Mouse (Mus musculus) granulocyte monocyte progenitor cell, adult 5-6 weeks (primary cell): ENCODE measurements around the gene Ddx60. TPM values are rescaled to one million over a fixed set of nuclear protein-coding genes. Genes with fewer than 3 reads are reported as not detected.

Experiments used
- ATAC-seq: replicated peaks from 2 replicates; pipeline ENCODE4 v1.8.0; 2016; ENCODE audit warnings: mild to moderate bottlenecking, moderate TSS enrichment, inconsistent platforms; ENCODE audit not compliant: poor library complexity, severe bottlenecking
- total RNA-seq, 2 experiments: library from RNA; stranded (forward) in 1 of 2; stranded (reverse) in 1 of 2; fragments of 200-712, 200-1000 nt in 1 of 2; fragments of >200 nt in 1 of 2; fragmentation: Nextera tagmentation in 1 of 2; gene quantifications; 2 replicates each; pipeline ENCODE4 v1.2.3; 2014 to 2017

Gene Ddx60
- total RNA-seq, 2 experiments from 2014 or later, result 0.82 to 4.7 TPM

DNA sequence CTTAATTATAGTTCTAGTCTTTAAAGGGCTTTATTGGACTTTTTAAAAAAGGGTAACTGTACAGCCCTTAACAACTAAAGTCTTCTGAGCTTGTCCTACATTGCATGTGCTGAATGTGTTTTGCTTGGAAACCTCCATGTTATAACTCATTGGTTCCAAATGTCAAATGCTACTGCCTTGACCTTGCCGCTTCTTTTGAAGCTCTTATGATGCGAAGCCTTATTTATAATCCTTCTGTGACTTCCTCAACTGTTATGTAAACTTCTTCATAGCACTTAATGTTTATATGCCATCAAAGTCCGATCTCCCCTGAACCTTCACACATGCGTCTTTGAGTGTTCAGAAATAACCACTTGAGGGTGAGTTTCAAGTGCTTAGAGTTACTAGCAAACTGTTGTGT, 57.1 kb downstream of the Ddx60 start:
- ATAC-seq, result no peak

DNA sequence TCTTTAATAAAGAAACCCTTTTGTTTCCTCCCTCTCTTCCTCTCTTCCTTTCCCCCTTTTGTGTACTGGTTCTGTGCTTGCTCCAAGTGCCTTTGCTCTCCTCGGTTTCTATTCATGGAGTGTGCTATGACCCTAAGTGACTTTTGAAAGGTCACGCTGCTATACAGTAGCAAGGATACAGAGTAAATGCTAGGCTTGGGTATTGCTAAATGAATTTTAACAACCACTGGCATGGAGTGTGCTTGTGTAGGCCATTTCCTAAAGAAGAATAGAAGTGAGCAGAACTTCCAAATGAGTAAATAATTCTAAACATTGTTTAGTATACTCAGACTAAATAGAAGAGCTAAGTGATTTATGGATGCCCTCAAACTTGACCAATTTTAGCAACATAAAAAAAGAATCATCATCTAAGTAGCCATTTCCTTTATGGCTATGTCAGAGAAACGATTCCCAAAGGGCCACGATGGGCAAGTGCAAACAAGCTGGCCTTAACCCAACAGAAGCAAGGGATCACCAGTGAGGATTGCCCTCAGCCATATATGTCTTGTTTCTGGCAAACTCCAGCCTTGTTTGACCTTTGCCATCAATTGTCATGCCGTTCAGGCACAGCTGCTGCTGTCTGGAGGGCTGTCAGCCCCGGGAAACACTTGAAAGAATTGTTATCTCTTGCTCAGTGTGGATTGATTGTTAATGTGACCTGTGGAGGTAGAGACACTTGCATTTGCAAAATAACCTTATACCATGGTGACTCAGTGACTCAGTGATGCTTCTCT, 58.0 kb downstream of the Ddx60 start:
- no peak for ATAC-seq

DNA sequence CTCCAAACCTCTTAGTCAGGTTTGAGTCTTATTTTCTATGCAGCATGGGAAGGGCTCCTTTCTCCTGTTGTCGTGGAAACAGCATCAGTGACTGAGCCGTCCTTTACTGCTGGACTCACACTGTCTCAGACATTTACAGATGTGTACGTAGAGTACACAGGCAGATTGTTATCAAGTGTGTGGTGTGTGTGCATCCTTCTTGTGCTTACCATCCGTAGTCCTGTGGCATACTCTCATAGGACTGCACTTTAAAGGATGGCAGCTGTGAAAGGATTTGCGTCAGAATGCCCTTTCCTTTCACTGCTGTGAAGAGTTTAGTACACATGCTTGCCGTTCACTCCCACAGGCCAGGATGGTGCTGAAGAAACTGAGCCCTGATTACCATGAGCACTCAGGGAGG, 61.6 kb downstream of the Ddx60 start:
- ATAC-seq, result no peak

DNA sequence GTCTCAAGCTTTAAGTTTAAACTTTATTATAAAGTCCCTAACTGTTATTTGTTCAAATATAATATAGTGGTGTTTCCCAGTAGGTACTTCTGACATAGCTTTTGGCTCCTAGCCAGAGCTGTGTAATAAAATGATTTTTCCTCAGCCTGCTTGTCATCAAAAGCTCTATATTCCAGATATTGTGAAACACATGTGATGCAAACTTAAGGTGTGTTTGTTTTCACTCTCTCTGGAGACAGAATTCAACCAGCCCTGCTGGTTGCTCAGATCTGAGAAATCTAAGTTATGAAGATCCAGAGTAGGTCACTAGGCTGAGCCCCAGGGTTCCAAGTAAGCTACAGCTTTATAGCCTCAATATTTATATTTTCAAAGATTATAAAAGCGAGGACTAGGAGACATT, 64.9 kb downstream of the Ddx60 start:
- no peak for ATAC-seq

DNA sequence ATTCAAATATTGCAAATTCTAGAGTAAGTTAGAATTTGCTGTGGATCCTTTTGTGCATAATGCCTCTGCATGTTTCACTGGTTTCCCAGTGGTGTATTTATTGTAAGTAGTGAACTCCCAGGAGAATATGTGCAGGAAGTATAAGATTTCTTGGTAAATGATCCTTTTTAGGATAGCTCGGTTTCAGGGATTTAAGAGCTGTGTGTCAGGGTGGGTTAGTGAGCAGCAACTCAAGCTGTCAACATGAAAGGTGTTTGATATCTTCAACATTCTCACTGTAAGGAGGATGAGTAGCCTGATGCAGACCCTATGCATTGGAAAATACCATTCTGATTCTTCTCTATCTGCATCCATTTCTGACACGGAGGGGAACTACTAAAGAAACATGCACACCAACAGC, 69.2 kb downstream of the Ddx60 start:
- ATAC-seq, result no peak

DNA sequence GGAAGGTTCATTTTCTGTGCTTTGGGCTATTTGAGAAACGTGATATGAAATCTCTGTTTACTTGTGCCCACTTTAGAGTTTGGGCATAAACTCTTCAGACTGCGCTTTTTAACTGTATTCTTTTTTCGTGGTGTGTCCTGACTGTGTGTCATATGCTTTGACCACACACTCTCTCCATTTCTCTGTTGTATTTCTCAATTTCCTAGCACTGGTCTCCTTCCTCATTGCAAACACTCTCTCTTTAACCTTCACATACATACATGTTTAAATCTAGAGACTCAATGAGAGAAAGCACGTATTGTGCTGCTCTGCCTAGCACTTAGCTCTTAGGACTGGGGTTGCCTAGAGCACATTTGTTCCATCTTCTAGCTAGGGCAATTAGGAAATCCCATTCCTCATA, 86.3 kb downstream of the Ddx60 start:
- peak; percentile 98 for ATAC-seq

DNA sequence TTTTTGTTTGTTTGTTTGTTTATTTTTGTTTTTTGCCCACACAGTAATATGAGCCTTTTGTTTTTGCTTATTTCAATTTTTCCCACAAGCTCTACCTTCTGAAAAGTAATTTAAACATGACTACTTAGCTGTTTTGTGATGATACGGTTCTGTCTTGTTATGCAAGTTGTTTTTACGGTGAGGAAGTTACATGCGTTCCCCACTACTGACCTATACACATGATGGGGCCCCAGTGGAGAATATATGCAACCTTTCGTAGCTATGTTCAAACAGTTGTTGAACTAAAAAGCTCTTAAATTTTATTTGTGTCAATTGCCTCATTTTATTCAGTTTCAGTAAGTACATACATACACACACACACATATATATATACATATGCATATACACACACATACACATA, 86.7 kb downstream of the Ddx60 start:
- peak; percentile 82 for ATAC-seq

DNA sequence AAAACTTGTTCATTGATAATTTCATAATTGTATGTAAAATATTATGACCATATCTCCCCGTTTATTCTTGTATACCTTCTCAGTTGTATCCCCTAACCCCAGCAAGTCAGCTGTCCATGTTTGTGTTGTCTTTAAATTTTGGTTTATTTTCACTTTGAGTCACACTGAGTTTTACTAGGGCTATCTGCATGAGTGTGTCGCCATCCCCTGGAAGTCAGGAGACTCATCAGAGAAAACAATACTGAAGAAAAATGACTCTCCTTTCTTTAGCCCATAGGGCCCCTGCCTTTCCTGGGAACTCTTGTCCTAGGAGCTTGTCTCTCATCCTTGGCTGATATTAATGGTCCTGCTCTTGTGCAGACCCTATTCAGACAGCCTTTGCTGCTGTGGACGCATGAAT, 106.5 kb downstream of the Ddx60 start:
- ATAC-seq, result 0 out of 2 replicates have a peak, but pooled peaks have one; percentile 20

DNA sequence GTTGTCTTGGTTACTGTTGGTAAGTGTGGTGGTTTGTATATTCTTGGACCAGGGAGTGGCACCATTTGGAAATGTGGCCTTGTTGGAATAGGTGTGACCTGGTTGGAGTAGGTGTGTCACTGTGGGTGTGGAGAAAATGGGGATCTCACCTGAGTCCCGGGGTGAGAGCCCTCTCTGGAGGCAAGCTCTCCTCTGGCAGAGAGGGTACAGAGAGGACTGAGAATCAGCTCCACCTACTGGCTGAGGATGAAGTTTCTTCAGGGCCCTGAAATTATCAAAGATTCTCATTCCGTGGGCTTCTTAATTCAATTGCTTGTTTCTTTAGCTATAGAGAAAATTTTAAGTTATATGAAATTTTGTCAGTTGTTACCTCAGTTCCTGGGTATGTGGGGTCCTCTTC, 118.9 kb downstream of the Ddx60 start:
- peak; percentile 63 for ATAC-seq

DNA sequence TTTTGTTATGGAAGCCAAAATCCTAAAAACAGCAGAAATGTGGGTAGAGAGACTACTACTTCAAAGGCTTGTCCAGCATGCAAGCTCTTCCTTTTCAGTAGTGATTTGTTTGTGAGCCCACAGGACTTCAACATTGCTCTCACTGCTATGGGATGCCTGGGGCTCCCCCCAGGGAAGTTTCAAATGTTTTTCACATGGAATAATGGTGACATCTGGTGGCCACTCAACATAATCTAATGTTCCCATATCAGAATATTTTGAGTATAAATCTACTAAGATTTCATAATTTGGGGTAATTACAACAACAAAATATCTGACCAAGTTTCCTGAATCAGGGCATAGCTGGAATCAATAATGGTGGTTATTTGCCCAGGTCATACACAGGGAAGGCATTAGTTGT, 132.5 kb downstream of the Ddx60 start:
- ATAC-seq, result peak; percentile 50; the same call in 1 of the 2 replicates

DNA sequence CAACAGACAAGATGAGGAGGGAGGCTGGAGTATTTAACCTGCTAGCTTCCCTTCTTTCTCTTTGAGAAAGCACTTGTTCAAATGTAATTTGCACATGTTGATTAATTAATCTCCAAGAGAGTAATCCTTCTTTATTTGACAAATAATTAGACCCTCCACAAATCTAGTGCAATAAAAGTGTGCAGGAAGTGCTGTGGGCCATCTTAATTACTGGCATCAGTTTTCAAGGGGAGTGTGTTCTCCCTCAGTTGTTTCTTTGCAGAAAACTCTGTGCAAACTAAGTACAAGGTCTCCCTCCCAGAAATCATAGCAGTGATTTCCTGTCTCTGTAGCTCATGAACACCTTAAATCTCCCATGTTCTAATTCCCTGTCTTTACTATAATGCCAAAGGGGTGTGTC, 140.4 kb downstream of the Ddx60 start:
- ATAC-seq, result no peak

DNA sequence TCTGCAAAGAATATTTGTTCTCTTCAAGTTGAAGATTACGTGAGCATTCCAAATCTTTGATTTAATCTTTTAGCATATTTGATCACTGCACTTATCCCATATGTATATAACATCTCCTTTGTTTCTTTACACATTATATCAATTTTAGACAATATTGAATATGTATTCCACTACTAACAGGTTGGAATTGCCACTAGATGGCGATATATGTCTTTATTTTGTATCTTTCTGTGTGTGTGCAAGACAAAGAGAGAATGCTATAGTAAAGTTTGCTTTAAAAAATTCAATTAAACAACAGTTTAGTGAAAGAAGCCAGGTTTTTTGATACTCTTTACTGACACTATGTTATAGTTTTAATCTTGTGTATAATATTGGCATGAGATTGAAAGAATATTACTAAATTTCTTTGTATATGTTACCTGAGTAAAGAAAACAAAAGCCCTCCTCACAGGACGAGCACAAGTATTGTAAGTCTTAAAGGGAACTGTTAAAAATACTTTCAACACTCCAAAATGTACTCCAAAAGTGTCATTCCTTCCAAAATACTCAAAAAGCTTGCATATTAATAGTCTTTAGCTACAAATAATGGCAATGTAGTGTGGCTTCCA, 152.4 kb downstream of the Ddx60 start:
- ATAC-seq, result no peak

DNA sequence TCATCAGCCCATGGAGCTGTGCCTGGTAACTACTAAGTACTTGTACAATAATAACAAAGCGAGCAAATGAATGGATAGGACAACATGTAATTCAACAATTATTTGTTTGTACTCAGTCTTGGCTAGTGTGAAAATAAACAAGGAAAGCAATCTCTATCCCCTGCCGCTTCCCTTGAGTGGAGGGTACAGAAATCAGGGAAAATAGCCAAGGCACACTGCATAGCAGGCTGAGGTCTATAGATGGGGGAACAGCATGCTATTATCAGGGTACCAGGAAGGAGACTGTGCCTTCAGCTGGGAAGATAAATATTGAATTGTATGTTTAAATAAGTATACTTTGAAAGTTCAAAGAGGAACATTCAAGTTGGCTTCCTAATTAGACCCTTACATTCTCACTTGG, 153.9 kb downstream of the Ddx60 start:
- ATAC-seq, result no peak

Other genes starting within 250 kb of the Ddx60 start
- gene Palld, start 25.4 kb upstream of the Ddx60 start, total RNA-seq (2014; fragmentation: Nextera tagmentation), result not detected in 2 replicates
- not detected in 2 replicates for gene Palld, start 25.4 kb upstream of the Ddx60 start, total RNA-seq (2017)
- not detected in 2 replicates for gene Anxa10, start 195.1 kb downstream of the Ddx60 start, total RNA-seq (2014; fragmentation: Nextera tagmentation)
- not detected in 2 replicates for gene Anxa10, start 195.1 kb downstream of the Ddx60 start, total RNA-seq (2017)